Mouse (Mus musculus) embryonic facial prominence, embryonic 10.5 days (tissue): Measurements from ENCODE around the gene Dkk3. TPM values are rescaled to one million over a fixed set of nuclear protein-coding genes. Genes with fewer than 3 reads are reported as not detected.

Experiments used
- DNase-seq: peaks from one replicate; pipeline ENCODE4 v3.0.0-alpha.2; 2017; ENCODE audit warnings: low spot score
- H3K27ac ChIP-seq: fragments of 300-500 bp; sonication (generic); replicated peaks from 2 replicates; pipeline ENCODE4 v1.5.1; 2016; ENCODE audit warnings: mild to moderate bottlenecking
- H3K27me3 ChIP-seq: fragments of 300-500 bp; sonication (generic); replicated peaks from 2 replicates; pipeline ENCODE4 v1.6.1; 2016; ENCODE audit warnings: low read depth, mild to moderate bottlenecking; ENCODE audit not compliant: poor library complexity, severe bottlenecking
- H3K36me3 ChIP-seq: fragments of 300-500 bp; sonication (generic); replicated peaks from 2 replicates; pipeline ENCODE4 v1.6.1; 2016; ENCODE audit warnings: mild to moderate bottlenecking, moderate library complexity
- H3K4me1 ChIP-seq: fragments of 300-500 bp; sonication (generic); 2 replicates; pipeline ENCODE4 v1.6.1; 2016
- H3K4me3 ChIP-seq: fragments of 300-500 bp; sonication (generic); 2 replicates; pipeline ENCODE4 v1.5.1; 2016; ENCODE audit warnings: mild to moderate bottlenecking, moderate library complexity
- H3K9me3 ChIP-seq: fragments of 300-500 bp; sonication (generic); 2 replicates; pipeline ENCODE4 v1.6.1; 2016; ENCODE audit warnings: mild to moderate bottlenecking
- WGBS: fragments of 180-500 bp; shearing (Covaris S2); methylation state at CpG from one replicate; pipeline ENCODE4 v1.1.7; 2016; 5-methylcytosine and 5-hydroxymethylcytosine counted together
- polyA plus RNA-seq: library from polyadenylated mRNA; unstranded; fragments of >200 nt; fragmentation: Nextera tagmentation; extraction: Ambion mirVana; gene quantifications from 2 replicates; pipeline ENCODE4 v1.2.1, GENCODE M21; 2016

Dkk3 gene
- polyA plus RNA-seq, 1 experiment from 2014 or later, result 15.2 TPM

DNA sequence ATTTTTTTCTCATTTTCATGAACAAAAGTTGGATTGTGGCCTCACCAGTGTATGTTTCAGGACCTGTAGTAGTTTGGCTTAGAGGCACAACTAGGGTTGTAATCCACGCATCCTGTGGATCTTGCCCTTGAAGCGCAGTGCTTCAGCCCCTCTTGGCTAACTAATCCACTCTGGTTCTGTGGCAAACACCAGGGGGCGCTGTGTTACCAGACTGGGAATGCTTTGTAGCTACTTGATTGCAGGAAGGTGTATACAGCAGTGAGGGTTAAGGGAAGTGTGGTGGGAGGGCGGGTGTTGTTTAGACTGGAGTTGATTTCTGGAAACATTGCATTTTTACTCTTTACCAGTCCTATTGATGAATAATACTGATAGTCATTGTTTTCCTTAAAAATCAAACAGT lies 73.8 kb downstream of the Dkk3 start:
- peak; percentile 88 for DNase-seq
- WGBS, result 36% methylated on average over 4 of the region's 4 CpGs
- no peaks in the 10 kb centered on the region for H3K9me3 ChIP-seq
- H3K36me3 ChIP-seq, result peaks cover 92% of the 10 kb centered on the region
- H3K27ac ChIP-seq, result no peak overlapping the region
- H3K4me3 ChIP-seq, result no peak overlapping the region
- H3K4me1 ChIP-seq, result no peaks in the 10 kb centered on the region
- no peaks in the 10 kb centered on the region for H3K27me3 ChIP-seq

DNA sequence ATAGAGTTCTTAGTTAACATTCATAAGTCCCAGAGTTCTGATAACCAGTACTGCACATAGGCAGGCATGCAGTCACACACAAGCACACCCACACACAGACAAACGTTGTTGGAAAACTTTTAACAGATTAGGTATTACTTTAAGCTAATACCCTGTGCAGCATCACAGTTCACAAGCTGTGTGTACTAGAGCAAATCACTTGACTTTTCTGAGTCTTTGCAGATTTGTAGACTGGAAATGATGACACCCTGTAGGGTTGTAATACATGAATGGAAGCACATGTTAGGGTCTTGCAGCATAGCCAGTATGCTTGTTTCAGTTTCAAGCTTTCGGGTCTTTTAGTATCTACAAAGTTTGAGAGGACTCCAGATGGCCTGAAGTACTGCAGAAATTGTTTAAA lies 74.6 kb downstream of the Dkk3 start:
- 86% methylated on average over 2 of the region's 2 CpGs for WGBS
- H3K27ac ChIP-seq, result no peak overlapping the region
- H3K36me3 ChIP-seq, result peaks cover 91% of the 10 kb centered on the region
- DNase-seq, result no peak
- no peaks in the 10 kb centered on the region for H3K27me3 ChIP-seq
- no peak overlapping the region for H3K4me3 ChIP-seq
- H3K9me3 ChIP-seq, result no peaks in the 10 kb centered on the region
- H3K4me1 ChIP-seq, result no peaks in the 10 kb centered on the region

DNA sequence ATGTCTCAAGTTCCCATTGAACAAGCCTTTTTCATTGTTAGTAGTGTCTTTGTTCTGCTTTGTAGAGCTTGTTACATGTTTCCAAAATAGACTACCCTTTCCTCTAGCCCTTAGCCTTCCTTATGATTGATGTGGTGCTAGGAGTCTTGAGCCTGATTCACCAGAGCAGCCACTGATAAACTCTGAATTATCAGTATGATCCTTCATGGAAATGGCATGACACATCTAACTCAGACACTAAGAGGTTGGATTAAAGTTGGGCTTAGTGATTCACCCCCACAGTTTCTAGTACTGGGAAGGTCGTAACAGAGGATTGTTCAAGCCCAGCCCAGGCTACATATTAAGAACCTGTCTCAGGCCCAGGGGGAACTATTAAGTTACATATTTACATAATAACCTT lies 76.2 kb downstream of the Dkk3 start:
- no peak overlapping the region for H3K27ac ChIP-seq
- no peak overlapping the region for H3K4me3 ChIP-seq
- no peaks in the 10 kb centered on the region for H3K4me1 ChIP-seq
- H3K9me3 ChIP-seq, result no peaks in the 10 kb centered on the region
- DNase-seq, result no peak
- H3K27me3 ChIP-seq, result no peaks in the 10 kb centered on the region
- peaks cover 87% of the 10 kb centered on the region for H3K36me3 ChIP-seq
- 87% methylated on average over 1 of the region's 1 CpGs for WGBS

DNA sequence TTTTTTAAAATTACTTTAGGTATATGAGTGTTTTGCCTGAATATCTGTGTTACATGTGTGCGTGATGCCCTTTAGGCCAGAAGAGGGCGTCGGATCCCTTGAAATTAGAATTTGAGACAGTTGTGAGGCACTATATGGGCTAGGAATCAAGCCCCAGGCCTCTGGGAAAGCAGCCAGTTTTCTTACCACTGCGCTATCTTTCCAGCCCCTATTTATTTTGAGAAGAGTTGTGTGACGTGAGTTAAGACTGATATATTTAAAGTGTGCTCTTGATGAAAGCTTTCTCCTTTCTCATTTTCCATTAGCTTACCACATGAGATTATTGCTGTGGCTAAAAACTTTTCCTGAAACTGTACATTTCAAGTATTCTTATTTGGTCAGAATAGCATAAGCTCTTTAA lies 84.0 kb downstream of the Dkk3 start:
- 89% methylated on average over 5 of the region's 5 CpGs for WGBS
- no peak overlapping the region for H3K27ac ChIP-seq
- no peaks in the 10 kb centered on the region for H3K9me3 ChIP-seq
- H3K4me3 ChIP-seq, result no peak overlapping the region
- H3K36me3 ChIP-seq, result peaks cover 79% of the 10 kb centered on the region
- H3K4me1 ChIP-seq, result no peaks in the 10 kb centered on the region
- no peak for DNase-seq
- no peaks in the 10 kb centered on the region for H3K27me3 ChIP-seq

Other genes starting within 250 kb of the Dkk3 start
- 88.0 and 90.9 TPM in 2 replicates for gene Usp47, start 135.6 kb downstream of the Dkk3 start, polyA plus RNA-seq
- 1.2 and 1.4 TPM in 2 replicates for gene Mical2, start 66.8 kb upstream of the Dkk3 start, polyA plus RNA-seq